Mouse (Mus musculus) mouse trophoblast stem cell (cell line): ENCODE data around the gene Rap1b.

Source experiments
- in situ Hi-C, 2 experiments: fragments of 300-500 bp; cut with MseI, MboI; formaldehyde crosslinking; loops; 2 replicates in 1 of 2; 3 replicates in 1 of 2; pipeline ENCODE4 v1.15.1; 2025

Rap1b gene

GRCm38 (mm10) chr10:117783786-117784420 is 61.9 kb downstream of the Rap1b start:
- in situ Hi-C loops, result no loop called here

- in situ Hi-C loops, result no loop called here
Observed at GRCm38 (mm10) chr10:117782491-117783260, 63.2 kb downstream of the Rap1b start.

GRCm38 (mm10) chr10:117782056-117782455 is 63.8 kb downstream of the Rap1b start:
- in situ Hi-C loops, result no loop called here

DNA sequence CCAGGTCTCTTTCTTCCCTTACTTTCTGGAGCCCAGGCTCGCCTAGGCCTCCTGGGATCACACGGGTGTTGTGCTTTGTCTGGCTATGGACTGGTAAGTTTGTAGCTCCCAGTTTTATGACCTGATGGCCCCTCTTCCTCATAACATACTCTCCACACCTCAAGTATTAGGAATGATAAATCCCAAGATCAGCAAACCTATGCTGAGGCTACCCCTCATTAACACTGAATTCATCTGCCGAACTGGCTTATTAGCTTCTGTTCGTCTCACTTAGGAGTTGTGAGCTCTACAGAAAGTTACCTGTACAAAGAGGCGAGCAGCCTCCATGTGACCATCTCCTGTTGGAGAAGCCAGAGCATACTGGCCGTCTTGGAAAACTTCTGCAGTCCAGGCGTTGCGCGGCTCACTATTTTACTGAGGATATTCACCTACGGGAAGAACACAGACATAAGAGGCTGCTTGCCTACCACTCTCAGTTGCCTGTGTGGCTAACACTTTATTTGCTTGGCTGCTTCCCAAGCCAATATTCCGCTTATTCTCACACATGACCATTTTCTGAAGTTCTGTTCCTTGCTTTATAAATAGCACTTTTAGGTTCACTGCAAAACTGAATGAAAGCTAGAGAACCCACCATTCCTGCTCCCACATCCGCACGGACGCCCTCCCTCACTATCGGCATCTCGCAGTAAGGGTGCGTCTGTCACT is 64.7 kb downstream of the Rap1b start:
- in situ Hi-C loops, result no loop called here

GRCm38 (mm10) chr10:117780306-117780911 is 65.4 kb downstream of the Rap1b start:
- in situ Hi-C loops, result no loop called here

GRCm38 (mm10) chr10:117779581-117780305 is 66.1 kb downstream of the Rap1b start:
- in situ Hi-C loops, result no loop called here

DNA sequence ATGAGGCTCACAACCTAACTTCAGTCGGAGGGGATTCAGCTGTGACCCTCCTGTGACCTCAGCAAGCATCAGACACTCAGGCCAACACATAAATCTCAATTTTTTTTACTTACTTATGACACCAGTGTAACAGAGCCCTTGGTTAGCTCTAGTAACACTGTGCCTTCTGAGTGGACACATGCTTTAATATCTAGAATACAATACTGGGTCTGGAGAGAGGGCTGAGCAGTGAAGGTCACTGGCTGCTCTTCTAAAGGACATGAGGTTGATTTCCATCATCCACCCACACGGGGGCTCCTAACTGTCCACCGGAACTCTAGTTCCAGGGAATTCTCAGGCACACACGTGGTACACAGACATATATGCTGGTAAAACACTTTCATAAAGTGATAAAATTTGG is 66.9 kb downstream of the Rap1b start:
- in situ Hi-C loops, result no loop called here

- in situ Hi-C loops, result no loop called here
Observed at GRCm38 (mm10) chr10:117778328-117778910, 67.4 kb downstream of the Rap1b start.

- in situ Hi-C loops, result no loop called here
Observed at GRCm38 (mm10) chr10:117777501-117778327, 68.1 kb downstream of the Rap1b start.

GRCm38 (mm10) chr10:117777103-117777470 is 68.7 kb downstream of the Rap1b start:
- in situ Hi-C loops, result no loop called here

GRCm38 (mm10) chr10:117776281-117777102 is 69.3 kb downstream of the Rap1b start:
- in situ Hi-C loops, result no loop called here

- in situ Hi-C loops, result no loop called here
Observed at GRCm38 (mm10) chr10:117775401-117776144, 70.3 kb downstream of the Rap1b start.

- in situ Hi-C loops, result no loop called here
Observed at GRCm38 (mm10) chr10:117774817-117775120, 71.1 kb downstream of the Rap1b start.

GRCm38 (mm10) chr10:117774011-117774816 is 71.6 kb downstream of the Rap1b start:
- in situ Hi-C loops, result no loop called here

GRCm38 (mm10) chr10:117773106-117773720 is 72.6 kb downstream of the Rap1b start:
- in situ Hi-C loops, result no loop called here

GRCm38 (mm10) chr10:117772364-117773105 is 73.3 kb downstream of the Rap1b start:
- in situ Hi-C loops, result no loop called here

- in situ Hi-C loops, result no loop called here
Observed at GRCm38 (mm10) chr10:117771131-117771510, 74.7 kb downstream of the Rap1b start.
